ENCODE assay signal across 14 mouse cellular contexts in the genomic region with DNA sequence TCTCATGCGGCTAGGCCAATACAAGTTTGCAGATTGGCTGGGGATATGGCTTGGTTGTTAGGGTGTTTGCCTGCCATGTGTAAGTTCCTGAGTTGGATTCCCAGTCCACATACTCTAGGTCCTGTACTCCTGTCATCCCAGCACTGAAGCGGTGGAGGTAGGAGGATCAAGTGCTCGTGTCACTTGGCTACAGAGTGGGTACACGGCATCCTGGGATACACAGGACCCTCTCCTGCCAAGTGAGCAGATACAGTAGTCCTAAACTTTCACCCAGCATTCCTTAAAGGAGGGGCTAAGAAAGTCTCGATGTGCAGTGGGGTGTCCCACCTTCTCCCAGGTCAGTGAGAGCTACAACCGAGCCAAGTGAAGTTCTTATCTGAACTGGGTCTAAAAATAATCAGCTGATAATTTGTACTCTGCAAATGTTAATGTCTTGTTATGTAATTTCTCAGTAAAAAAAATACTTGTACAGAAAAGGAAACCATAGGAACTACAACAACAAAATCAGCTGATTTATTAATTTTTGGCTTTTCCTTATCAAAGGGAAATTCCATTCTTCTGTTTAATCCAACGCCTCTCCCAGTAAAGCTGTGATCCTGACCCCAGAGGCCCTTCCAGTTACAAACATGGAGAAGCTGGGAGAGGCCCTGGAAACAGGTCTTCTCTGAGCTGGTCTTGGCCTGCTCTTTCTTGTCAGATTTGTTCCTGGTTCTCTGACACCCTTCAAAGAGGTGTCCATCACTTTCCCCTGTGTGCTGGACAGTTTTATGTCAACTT. TPM values are rescaled to one million over a fixed set of nuclear protein-coding genes. Genes with fewer than 3 reads are reported as not detected.
DNase-seq lines count a peak whose midpoint lies in the region; ATAC-seq lines count a peak whose summit lies in the region.
"Had no signal": no experiment of that assay in that cellular context is flagged by ENCODE, and none has a peak within 500 bp of the region (broad histone marks: within the 10 kb centered on the region; RNA-seq: fewer than 3 reads in every experiment).

No protein-coding gene starts in this region.

- no peaks in the 10 kb centered on the region for H3K4me1 ChIP-seq in kidney, embryonic 15.5 days
- peaks cover 7% of the 10 kb centered on the region for H3K4me1 ChIP-seq in brown adipose tissue, adult 24 weeks (ENCODE audit: control insufficient read depth, insufficient read depth, insufficient read length, low read length)
- H3K4me1 ChIP-seq in heart, embryonic 15.5 days (replicated peaks): peaks cover 19% of the 10 kb centered on the region
- H3K4me1 ChIP-seq: hindbrain, embryonic 15.5 days; neural tube, embryonic 15.5 days had no signal

- H3K4me3 ChIP-seq in kidney, embryonic 15.5 days (replicated peaks): no peak overlapping the region
- H3K4me3 ChIP-seq in brown adipose tissue, adult 24 weeks (ENCODE audit: insufficient read depth, low read depth, low read length): no peak overlapping the region
- no peak overlapping the region for H3K4me3 ChIP-seq in heart, embryonic 15.5 days
- H3K4me3 ChIP-seq: erythroblast, embryonic 14.5 days; hindbrain, embryonic 15.5 days; neural tube, embryonic 15.5 days had no signal

- H3K36me3 ChIP-seq in kidney, embryonic 15.5 days: peaks cover 5% of the 10 kb centered on the region; the same call in 1 of the 2 replicates
- H3K36me3 ChIP-seq in heart, embryonic 15.5 days: no peaks in the 10 kb centered on the region
- H3K36me3 ChIP-seq: hindbrain, embryonic 15.5 days had no signal

- 78% methylated on average over 7 of the region's 7 CpGs for WGBS in kidney, embryonic 15.5 days
- 41% methylated on average over 7 of the region's 7 CpGs for WGBS in heart, embryonic 15.5 days

- H3K27me3 ChIP-seq in kidney, embryonic 15.5 days: no peaks in the 10 kb centered on the region
- H3K27me3 ChIP-seq in heart, embryonic 15.5 days: no peaks in the 10 kb centered on the region
- H3K27me3 ChIP-seq: hindbrain, embryonic 15.5 days; neural tube, embryonic 15.5 days had no signal

- H3K4me2 ChIP-seq in kidney, embryonic 15.5 days: no peak overlapping the region
- no peak overlapping the region for H3K4me2 ChIP-seq in heart, embryonic 15.5 days
- H3K4me2 ChIP-seq: hindbrain, embryonic 15.5 days; neural tube, embryonic 15.5 days had no signal

- peak overlapping the region; percentile 54 for H3K27ac ChIP-seq in kidney, embryonic 15.5 days
- H3K27ac ChIP-seq in brown adipose tissue, adult 24 weeks (replicated peaks; ENCODE audit: low read depth, low read length): peak overlapping the region; percentile 45; the same call in 1 of the 2 replicates
- peak overlapping the region; percentile 54 for H3K27ac ChIP-seq in heart, embryonic 15.5 days
- H3K27ac ChIP-seq: hindbrain, embryonic 15.5 days; macrophage; neural tube, embryonic 15.5 days had no signal

- no peaks in the 10 kb centered on the region for H3K9me3 ChIP-seq in kidney, embryonic 15.5 days (replicated peaks)
- H3K9me3 ChIP-seq in heart, embryonic 15.5 days (replicated peaks): no peaks in the 10 kb centered on the region
- H3K9me3 ChIP-seq: hindbrain, embryonic 15.5 days; neural tube, embryonic 15.5 days had no signal

- DNase-seq in kidney, adult 18-20 months: no peak
- DNase-seq in kidney, postnatal 4 days: peak; percentile 38 to 59
- no peak for DNase-seq in left cerebral cortex, adult 18-20 months (ENCODE audit: low spot score in 2 of 2)
- no peak for DNase-seq in right cerebral cortex, postnatal 4 days
- DNase-seq: adrenal gland, postnatal 10 days; embryo, embryonic 11 days had no signal

- ATAC-seq in kidney, embryonic 15.5 days (replicated peaks; ENCODE audit: low FRiP score): no peak
- ATAC-seq in heart, embryonic 15.5 days (replicated peaks; ENCODE audit: insufficient number of reproducible peaks, insufficient read depth, low FRiP score, low read depth): no peak
- no peak for ATAC-seq in cerebellum, adult (ENCODE audit: insufficient number of reproducible peaks, low FRiP score, low TSS enrichment)

- no peak overlapping the region for H3K9ac ChIP-seq in kidney, embryonic 15.5 days
- H3K9ac ChIP-seq in heart, embryonic 15.5 days: no peak overlapping the region
- H3K9ac ChIP-seq: hindbrain, embryonic 15.5 days; neural tube, embryonic 15.5 days had no signal

RNA-seq across cellular contexts. Expression of a gene that starts 49.2 kb away (rescaled TPM):
- polyA plus RNA-seq in kidney, embryonic 15.5 days (2015; fragmentation: Nextera tagmentation; extraction: Ambion mirVana): 13.7 and 14.7 TPM in 2 replicates
- polyA plus RNA-seq in brown adipose tissue, adult 24 weeks (2012; ENCODE audit: insufficient read depth, insufficient read length, missing spikeins): 90.6 and 103 TPM in 2 replicates
- polyA plus RNA-seq in heart, embryonic 15.5 days (2015; fragmentation: Nextera tagmentation; extraction: Ambion mirVana): 6.6 and 8.7 TPM in 2 replicates
- 10 to 100 TPM; 24.8 to 25.1 TPM for total RNA-seq in left cerebral cortex, adult 18-20 months (2021)

Comparison
In these comparisons a context has a peak if more than half of its experiments do, and no peak if none do; other contexts are left out.
1. DNase-seq: peak in kidney, postnatal 4 days (2 of 2); none in kidney, adult 18-20 months (single experiment), left cerebral cortex, adult 18-20 months (0 of 2) and right cerebral cortex, postnatal 4 days (single experiment).
2. Peak in every context shown above with its lines, with median percentiles within 50 percentile points of each other: H3K27ac ChIP-seq.